Mouse (Mus musculus): ENCODE measurements at regions not wholly inside any gene's neighbourhood (a gene's known extent, or its start where the extent isn't known, plus 50 kb on each side); places are given as distances from the start of the nearest gene placed in this dataset.
A peak's percentile ranks its signal among the peaks of the same experiment; 100 is the strongest.

GRCm38 (mm10) chr4:58627021-58627420 is 73.3 kb upstream of the Lpar1 start:
- Histone ChIP-seq H3K79me2 (ENCODE audit: control insufficient read depth, insufficient read depth) (no peaks in the 10 kb centered on the region), H3K4me3 (no peak overlapping the region), H3K36me3 (ENCODE audit: control insufficient read depth, insufficient read depth) (no peaks in the 10 kb centered on the region), H3K27me3 (ENCODE audit: control insufficient read depth, insufficient read depth, insufficient read length) (no peaks in the 10 kb centered on the region), H3ac (ENCODE audit: control insufficient read depth, insufficient read length) (no peak overlapping the region), H3K4me2 (ENCODE audit: low read depth) (no peak overlapping the region)
- TF ChIP-seq MYOG (IDR thresholded peaks at IDR 0.05; ENCODE audit: control insufficient read depth in 1 of 3, insufficient read depth in 1 of 3, insufficient read length in 2 of 3, low read depth in 2 of 3) (peak in 1 of 3 experiments; percentile 7), SRF (IDR thresholded peaks at IDR 0.05; ENCODE audit: control insufficient read depth, insufficient read length, low read depth) (no peak), POLR2AphosphoS2 (IDR thresholded peaks at IDR 0.05; ENCODE audit: insufficient read length, low read depth) (no peak)

DNA sequence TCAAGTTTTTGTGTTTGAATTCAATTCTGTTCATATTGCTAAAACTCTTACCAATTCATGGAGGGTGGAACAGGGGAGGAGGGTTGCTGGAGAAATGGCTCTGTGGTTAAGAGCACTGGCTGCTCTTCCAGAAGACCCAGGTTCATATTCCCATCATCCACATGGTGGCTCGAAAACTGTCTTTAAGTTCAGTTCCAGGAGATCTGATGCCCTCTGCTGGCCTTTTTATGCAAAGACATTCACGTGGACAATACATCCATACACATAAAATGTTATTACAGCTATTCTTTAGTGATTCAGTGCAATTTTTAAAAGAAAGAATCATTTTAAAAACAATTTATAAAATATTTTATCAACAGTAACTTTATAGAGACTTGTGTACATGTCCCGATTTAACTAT is 70.4 kb upstream of the Lpar1 start:
- Histone ChIP-seq H3ac (ENCODE audit: control insufficient read depth, insufficient read length) (no peak overlapping the region), H3K27me3 (ENCODE audit: control insufficient read depth, insufficient read depth, insufficient read length) (no peaks in the 10 kb centered on the region), H3K4me3 (no peak overlapping the region), H3K36me3 (ENCODE audit: control insufficient read depth, insufficient read depth) (no peaks in the 10 kb centered on the region), H3K79me2 (ENCODE audit: control insufficient read depth, insufficient read depth) (no peaks in the 10 kb centered on the region), H3K4me2 (ENCODE audit: low read depth) (no peak overlapping the region)
- no peak for TF ChIP-seq E2F4 (IDR thresholded peaks at IDR 0.05; ENCODE audit: insufficient read depth)
- TF ChIP-seq TCF3 (IDR thresholded peaks at IDR 0.05; ENCODE audit: insufficient read length, low read depth): no peak
- TF ChIP-seq SRF (IDR thresholded peaks at IDR 0.05; ENCODE audit: control insufficient read depth, insufficient read length, low read depth): no peak
- TF ChIP-seq MAX (IDR thresholded peaks at IDR 0.05; ENCODE audit: low read depth): no peak
- no peak for TF ChIP-seq USF1 (IDR thresholded peaks at IDR 0.05; ENCODE audit: low read depth)
- TF ChIP-seq REST (IDR thresholded peaks at IDR 0.05; ENCODE audit: insufficient read depth, insufficient read length): no peak

DNA sequence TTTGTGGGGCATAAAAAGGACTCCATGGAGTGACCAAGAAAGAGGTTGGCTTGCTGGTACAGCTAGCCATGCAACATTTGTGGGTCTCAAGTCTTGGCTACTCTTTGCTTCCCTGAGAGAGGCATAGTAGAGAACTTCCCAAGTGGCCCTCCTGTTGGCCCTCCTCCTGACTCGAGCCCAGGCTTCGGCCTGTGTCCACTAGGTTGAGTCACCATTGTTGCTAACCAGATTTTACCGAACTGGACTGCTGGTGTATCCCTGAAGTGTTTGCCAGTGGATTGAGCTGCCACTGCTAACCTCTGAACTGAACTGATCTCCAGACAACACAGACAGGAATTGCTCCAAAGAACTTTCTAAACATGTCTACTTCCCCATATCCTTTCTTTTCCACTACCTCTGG is 66.9 kb upstream of the Lpar1 start:
- Histone ChIP-seq H3K4me2 (ENCODE audit: low read depth) (no peak overlapping the region), H3K79me2 (ENCODE audit: control insufficient read depth, insufficient read depth) (no peaks in the 10 kb centered on the region), H3K36me3 (ENCODE audit: control insufficient read depth, insufficient read depth) (no peaks in the 10 kb centered on the region), H3K4me3 (no peak overlapping the region), H3ac (ENCODE audit: control insufficient read depth, insufficient read length) (no peak overlapping the region), H3K27me3 (ENCODE audit: control insufficient read depth, insufficient read depth, insufficient read length) (no peaks in the 10 kb centered on the region)
- TF ChIP-seq CEBPB (IDR thresholded peaks at IDR 0.05; ENCODE audit: insufficient read depth, poor library complexity, severe bottlenecking): no peak

GRCm38 (mm10) chr4:58617261-58617660 is 63.6 kb upstream of the Lpar1 start:
- no peaks in the 10 kb centered on the region for H3K36me3 ChIP-seq (ENCODE audit: control insufficient read depth, insufficient read depth)
- no peaks in the 10 kb centered on the region for H3K27me3 ChIP-seq (ENCODE audit: control insufficient read depth, insufficient read depth, insufficient read length)
- no peak overlapping the region for H3K4me2 ChIP-seq (ENCODE audit: low read depth)
- H3K4me3 ChIP-seq: no peak overlapping the region
- H3K79me2 ChIP-seq (ENCODE audit: control insufficient read depth, insufficient read depth): no peaks in the 10 kb centered on the region
- TF ChIP-seq CEBPB (IDR thresholded peaks at IDR 0.05; ENCODE audit: insufficient read depth, poor library complexity, severe bottlenecking): no peak
- no peak overlapping the region for H3ac ChIP-seq (ENCODE audit: control insufficient read depth, insufficient read length)

DNA sequence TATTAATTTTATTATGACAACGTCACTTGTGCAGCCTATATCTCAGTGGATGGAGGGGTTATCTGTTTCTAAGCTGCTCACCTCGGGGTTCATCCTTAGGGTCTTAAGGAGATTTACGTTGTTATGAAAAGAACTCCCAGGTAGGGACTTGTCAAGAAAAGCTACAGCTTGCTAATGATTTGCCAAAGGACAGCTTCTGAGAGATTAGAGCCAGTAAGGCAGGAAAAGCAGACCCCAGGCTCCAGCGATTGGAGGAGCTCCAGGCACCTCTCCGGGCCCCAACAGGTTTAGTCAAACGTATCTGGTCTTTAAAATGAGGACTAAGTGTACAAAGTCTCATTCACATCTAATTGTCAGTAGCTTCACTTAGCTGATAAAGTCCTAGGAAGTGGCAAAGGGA is 59.8 kb upstream of the Lpar1 start:
- H3K27me3 ChIP-seq (ENCODE audit: control insufficient read depth, insufficient read depth, insufficient read length): no peaks in the 10 kb centered on the region
- H3K36me3 ChIP-seq (ENCODE audit: control insufficient read depth, insufficient read depth): no peaks in the 10 kb centered on the region
- no peaks in the 10 kb centered on the region for H3K79me2 ChIP-seq (ENCODE audit: control insufficient read depth, insufficient read depth)
- TF ChIP-seq POLR2A (IDR thresholded peaks at IDR 0.05; ENCODE audit: insufficient read length, low read depth): no peak
- TF ChIP-seq MYOD1 (IDR thresholded peaks at IDR 0.05; ENCODE audit: control insufficient read depth in 1 of 3, insufficient read length in 2 of 3, low read depth in 2 of 3): no peak
- TF ChIP-seq TCF3 (IDR thresholded peaks at IDR 0.05; ENCODE audit: insufficient read length, low read depth): no peak
- no peak for TF ChIP-seq MAX (IDR thresholded peaks at IDR 0.05; ENCODE audit: low read depth)
- TF ChIP-seq REST (IDR thresholded peaks at IDR 0.05; ENCODE audit: insufficient read depth, insufficient read length): no peak
- no peak for TF ChIP-seq CEBPB (IDR thresholded peaks at IDR 0.05; ENCODE audit: insufficient read depth, poor library complexity, severe bottlenecking)
- TF ChIP-seq POLR2AphosphoS2 (IDR thresholded peaks at IDR 0.05; ENCODE audit: insufficient read length, low read depth): no peak
- TF ChIP-seq USF1 (IDR thresholded peaks at IDR 0.05; ENCODE audit: low read depth): no peak
- TF ChIP-seq SRF (IDR thresholded peaks at IDR 0.05; ENCODE audit: control insufficient read depth, insufficient read length, low read depth): no peak
- no peak for TF ChIP-seq MYOG (IDR thresholded peaks at IDR 0.05; ENCODE audit: control insufficient read depth in 1 of 3, insufficient read depth in 1 of 3, insufficient read length in 2 of 3, low read depth in 2 of 3)
- no peak for TF ChIP-seq TCF12 (IDR thresholded peaks at IDR 0.05; ENCODE audit: insufficient read depth, poor library complexity, severe bottlenecking)
- TF ChIP-seq E2F4 (IDR thresholded peaks at IDR 0.05; ENCODE audit: insufficient read depth): no peak
- no peak overlapping the region for H3K4me2 ChIP-seq (ENCODE audit: low read depth)
- H3ac ChIP-seq (ENCODE audit: control insufficient read depth, insufficient read length): no peak overlapping the region
- H3K4me3 ChIP-seq: no peak overlapping the region

GRCm38 (mm10) chr4:58613022-58613421 is 59.3 kb upstream of the Lpar1 start:
- Histone ChIP-seq H3K79me2 (ENCODE audit: control insufficient read depth, insufficient read depth) (no peaks in the 10 kb centered on the region), H3ac (ENCODE audit: control insufficient read depth, insufficient read length) (no peak overlapping the region), H3K4me2 (ENCODE audit: low read depth) (peak overlapping the region; percentile 50), H3K4me3 (no peak overlapping the region), H3K36me3 (ENCODE audit: control insufficient read depth, insufficient read depth) (no peaks in the 10 kb centered on the region), H3K27me3 (ENCODE audit: control insufficient read depth, insufficient read depth, insufficient read length) (no peaks in the 10 kb centered on the region)
- TF ChIP-seq TCF12 (IDR thresholded peaks at IDR 0.05; ENCODE audit: insufficient read depth, poor library complexity, severe bottlenecking) (no peak), SRF (IDR thresholded peaks at IDR 0.05; ENCODE audit: control insufficient read depth, insufficient read length, low read depth) (no peak), CEBPB (IDR thresholded peaks at IDR 0.05; ENCODE audit: insufficient read depth, poor library complexity, severe bottlenecking) (0 out of 2 replicates have a peak, but pooled peaks have one; percentile 24)
